Mouse (Mus musculus) spleen, postnatal 10 days (tissue): ENCODE data around the gene Fat4.

Experiments used
- DNase-seq, 2 experiments: peaks; one replicate each; pipeline ENCODE4 v3.0.0; 2021 to 2022; ENCODE audit warnings: low spot score in 2 of 2

Gene Fat4

DNA sequence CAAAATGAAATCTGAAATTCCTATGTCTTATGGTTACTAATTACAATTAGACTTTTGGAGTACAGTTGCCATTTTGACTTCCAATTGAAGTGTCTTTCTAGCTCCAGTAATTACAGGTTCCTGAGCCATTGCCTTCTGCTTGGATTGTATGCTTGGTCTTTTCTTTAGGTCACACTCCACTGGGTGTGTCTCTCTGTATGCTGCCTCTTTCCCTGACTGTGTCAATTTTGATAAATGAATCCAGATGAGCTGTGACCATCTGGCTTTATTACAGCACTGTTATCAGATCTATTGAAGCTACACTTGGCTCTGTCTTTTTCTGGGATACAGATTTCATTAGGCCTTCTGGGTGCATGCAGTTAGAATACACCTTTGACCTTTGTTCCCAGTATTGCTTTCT, 80.7 kb downstream of the Fat4 start:
- no peak for DNase-seq

DNA sequence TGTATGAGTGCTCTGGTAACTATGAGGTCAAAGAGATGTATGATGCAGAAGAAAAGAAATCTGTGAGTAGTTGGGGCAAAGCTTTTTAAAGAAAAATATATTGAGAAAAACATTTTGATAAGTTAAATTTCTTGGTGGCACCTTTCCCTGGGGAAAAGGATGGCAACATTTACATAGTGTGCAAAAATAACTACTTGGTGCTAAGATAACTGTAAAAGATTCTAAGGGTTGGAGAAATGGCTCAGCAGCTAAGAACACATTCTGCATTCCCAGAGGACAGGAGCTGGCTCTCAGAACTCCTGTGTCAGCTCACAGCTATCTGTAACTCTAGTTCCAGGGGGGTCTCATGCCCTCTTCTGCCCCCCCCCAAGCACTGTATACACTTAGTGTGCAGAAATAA, 99.6 kb downstream of the Fat4 start:
- DNase-seq: no peak

DNA sequence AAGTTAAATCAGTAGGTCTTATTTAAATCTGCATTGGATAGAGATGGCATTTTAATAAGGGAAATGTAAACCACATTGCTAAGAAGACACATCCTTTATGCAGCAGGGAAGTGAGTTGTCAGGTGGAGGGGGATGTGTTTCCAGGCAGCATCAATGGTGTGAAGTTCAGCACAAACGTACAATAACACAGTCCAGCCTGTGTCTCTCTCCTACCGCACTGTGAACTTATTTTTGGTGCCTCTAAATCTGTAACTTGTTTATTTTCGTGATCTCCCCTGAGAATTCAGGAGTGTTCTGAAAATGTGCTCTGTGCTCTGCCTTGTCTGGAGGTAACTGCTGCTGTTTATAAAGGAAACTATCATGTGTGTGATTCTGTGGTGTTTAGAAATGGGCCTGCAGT, 102.4 kb downstream of the Fat4 start:
- no peak for DNase-seq

DNA sequence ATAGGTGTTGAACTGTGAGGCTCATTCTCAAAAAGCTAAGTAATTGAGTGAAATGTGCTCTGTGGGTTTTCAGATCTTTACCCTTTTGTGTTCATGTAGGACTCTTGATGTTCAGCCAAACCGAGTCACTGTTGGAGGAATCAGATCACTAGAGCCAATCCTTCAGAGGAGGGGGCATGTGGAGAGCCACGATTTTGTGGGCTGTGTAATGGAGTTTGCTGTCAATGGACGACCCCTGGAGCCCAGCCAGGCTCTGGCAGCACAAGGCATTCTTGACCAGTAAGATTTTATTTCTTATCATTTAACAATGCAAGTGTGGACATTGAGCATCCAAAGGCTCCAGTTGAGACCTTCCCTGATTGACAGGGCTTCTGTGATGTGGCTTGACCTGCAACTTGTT, 113.3 kb downstream of the Fat4 start:
- no peak for DNase-seq

DNA sequence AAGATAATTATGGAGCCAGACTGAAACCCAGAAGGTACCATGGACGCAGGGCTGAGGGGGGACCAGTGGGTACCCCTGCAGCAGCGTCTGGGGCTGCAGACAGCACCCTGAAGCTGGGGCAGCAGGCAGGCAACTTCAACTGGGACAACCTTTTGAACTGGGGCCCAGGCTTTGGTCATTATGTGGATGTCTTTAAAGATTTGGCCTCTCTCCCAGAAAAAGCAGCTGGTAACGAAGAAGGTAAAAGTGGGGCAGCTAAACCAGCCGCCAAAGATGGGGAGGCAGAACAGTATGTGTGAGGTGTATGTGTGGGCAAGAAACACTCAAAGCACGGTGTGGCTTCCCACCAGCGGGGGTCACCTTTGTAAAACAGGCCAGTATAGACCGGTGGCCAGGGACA, 123.8 kb downstream of the Fat4 start:
- no peak for DNase-seq

DNA sequence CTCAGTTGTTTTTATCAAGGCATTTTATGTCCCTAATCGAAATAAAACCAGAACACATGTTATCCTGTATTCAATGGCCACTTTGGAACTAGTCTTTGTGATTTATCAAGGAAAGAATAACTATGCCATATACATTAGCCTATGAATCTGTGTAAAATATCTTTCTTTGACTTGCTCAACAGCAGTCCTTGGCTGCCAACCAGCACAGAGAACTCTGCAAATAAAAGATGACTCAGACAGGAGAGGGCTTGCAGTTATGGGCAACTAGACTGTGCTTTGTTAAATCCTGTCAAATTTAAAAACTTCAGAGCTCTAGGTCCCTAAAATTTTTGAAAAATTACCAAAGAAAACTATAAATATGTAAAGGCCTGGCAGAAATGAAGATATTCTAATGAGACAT, 130.9 kb downstream of the Fat4 start:
- no peak for DNase-seq

DNA sequence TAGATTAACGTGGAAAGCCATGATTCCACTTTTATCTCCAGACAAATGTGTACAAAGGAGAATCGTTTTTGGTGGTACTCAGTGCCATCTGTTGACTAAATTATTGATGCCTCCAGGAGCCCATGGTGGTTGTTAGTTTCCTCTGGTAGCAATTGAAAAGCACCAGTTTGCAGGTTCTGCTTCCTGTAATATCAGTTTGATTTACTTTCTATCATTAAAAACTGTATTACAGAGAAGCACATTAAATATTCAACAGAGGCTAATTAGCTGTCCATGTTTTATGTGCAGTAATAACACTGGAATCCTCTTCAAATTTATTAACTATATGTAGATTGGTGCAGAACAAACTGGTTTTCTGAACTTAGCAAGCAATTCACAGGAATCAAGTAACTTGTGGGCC, 149.4 kb downstream of the Fat4 start:
- no peak for DNase-seq

DNA sequence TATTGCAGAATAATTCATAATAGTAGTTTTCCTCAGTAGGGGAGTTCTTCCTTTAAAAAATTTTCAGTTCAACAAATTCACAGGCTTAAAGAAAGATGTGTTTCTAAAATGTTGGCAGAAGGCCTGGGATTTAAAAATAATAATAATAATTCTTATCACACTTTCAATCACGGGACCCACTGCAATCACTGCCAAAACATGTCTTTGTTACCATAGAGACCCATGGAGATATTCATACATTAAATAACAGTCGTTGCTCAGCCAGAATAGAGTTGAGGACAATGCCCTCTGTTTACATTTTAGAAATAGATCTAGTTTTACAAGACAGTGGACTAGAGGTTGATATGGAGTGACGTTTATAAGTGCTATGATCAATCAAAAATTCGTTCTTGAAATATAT, 159.7 kb downstream of the Fat4 start:
- DNase-seq: no peak

DNA sequence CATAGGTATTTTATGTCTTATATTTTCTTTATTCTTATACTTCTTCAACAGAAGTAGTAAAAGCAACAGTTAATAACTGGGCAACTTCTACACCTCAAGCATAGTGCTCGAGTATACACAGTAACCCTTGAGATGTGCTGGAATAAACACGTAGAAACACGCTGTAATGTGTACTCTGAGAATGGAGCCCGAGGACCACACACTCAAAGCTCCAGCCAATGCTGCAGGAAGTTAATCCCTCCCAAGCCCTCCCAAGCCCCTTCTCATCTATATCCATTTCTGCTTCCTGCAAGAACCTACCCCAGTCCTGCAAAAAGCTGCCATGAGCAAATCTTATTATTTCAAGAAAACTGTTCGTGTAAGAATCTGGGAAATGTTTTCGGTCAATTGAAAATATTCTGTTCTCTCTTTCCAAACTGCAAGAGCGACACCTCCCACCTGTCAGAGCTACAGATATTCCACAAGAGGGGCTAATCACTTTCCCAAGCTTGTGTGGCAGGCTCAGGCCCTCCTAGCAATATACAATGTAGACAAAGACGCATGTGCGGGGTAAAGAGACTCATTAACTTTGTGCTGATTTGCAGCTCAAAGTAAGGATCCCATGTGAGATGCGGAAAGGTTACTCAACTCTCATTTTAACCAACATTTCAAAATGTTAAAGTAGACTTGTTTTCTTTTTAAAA, 161.0 kb downstream of the Fat4 start:
- DNase-seq: no peak

DNA sequence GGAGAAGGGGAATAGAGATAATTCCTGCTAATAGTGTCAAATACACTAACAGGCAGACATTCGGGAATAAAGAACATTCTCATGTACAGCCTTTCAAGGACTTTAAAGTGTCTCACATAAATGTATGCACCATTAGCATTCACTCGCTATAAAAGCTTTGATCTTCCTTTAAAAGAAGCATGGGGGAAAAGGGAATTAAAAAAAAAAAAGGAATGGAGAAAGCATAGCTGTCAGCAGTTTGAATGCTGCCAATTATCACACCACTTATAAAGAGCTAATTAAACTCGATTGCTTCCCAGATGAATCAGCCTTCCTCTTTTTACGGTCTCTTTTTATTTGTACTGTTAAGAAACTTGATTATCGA, 161.5 kb downstream of the Fat4 start:
- DNase-seq: no peak

DNA sequence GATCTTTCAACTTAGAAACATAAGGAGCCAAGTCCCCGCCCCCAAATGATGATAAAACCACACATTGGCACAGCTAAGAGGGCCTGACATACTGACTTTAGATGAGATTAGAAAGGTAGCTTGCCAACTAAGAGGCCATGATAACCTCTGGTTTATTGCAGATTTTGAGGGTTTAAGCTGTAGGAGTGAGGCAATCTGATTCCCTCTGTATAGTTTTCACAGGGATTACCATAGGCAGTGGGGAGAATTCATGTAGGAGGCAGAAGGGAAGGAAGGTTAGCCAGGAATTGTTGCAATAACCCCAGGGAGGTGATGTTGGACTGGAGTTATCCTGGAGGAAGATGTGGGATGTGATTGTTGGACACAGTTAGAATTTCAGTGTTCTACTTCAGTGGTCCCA, 163.4 kb downstream of the Fat4 start:
- DNase-seq: no peak

DNA sequence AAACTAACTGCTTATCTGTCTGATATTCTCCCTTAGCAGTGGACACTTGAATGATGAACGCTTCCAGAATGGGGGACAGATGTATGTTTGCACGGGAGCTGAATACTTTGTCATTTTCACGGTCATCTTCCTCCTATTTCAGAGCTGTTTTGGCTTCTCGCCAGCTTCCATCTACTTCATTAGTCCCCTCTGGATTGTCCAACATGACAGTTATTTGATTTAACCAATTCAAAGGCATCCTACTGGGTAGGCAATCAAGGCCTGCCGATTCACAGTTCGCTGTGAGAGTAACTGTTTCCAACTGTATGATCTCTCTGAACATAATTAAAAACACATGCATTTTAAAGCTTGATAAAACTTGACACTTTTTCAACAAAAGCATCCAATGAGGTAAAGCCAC, 166.3 kb downstream of the Fat4 start:
- no peak for DNase-seq
